Mouse (Mus musculus): ENCODE measurements around the gene Rdh13. TPM values are rescaled to one million over a fixed set of nuclear protein-coding genes. Genes with fewer than 3 reads are reported as not detected.
A peak's percentile ranks its signal among the peaks of the same experiment; 100 is the strongest.

Gene Rdh13
- total RNA-seq, 2 experiments from 2014 or later, result 25.2 to 28.4 TPM

GRCm38 (mm10) chr7:4467801-4468200 is 22.4 kb upstream of the Rdh13 start:
- no peak overlapping the region for H3K4me3 ChIP-seq
- no peak for DNase-seq (ENCODE audit: low spot score in 2 of 2)
- H3K27ac ChIP-seq, result no peak overlapping the region
- TF ChIP-seq CTCF (conservative IDR thresholded peaks at IDR 0.05), result no peak

GRCm38 (mm10) chr7:4464194-4464824 is 18.9 kb upstream of the Rdh13 start:
- no peak for TF ChIP-seq CTCF (conservative IDR thresholded peaks at IDR 0.05)
- H3K4me3 ChIP-seq, result no peak overlapping the region
- DNase-seq (ENCODE audit: low spot score in 2 of 2), result no peak
- H3K27ac ChIP-seq, result no peak overlapping the region

- DNase-seq (ENCODE audit: low spot score in 2 of 2), result no peak
- no peak for TF ChIP-seq CTCF (conservative IDR thresholded peaks at IDR 0.05)
- peak within 1 kb of the TSS; percentile 40 for H3K4me3 ChIP-seq
- H3K27ac ChIP-seq, result peak within 1 kb of the TSS; percentile 65
Observed at GRCm38 (mm10) chr7:4460576-4461434, 15.4 kb upstream of the Rdh13 start, which contains the start of gene Eps8l1. Gene Eps8l1 (plus strand): TSS chr7:4460674.

- no peak for DNase-seq (ENCODE audit: low spot score in 2 of 2)
- TF ChIP-seq CTCF (conservative IDR thresholded peaks at IDR 0.05), result no peak
- H3K4me3 ChIP-seq, result no peak overlapping the region
- no peak overlapping the region for H3K27ac ChIP-seq
Observed at GRCm38 (mm10) chr7:4452644-4453043, 7.2 kb upstream of the Rdh13 start.

- no peak for TF ChIP-seq CTCF (conservative IDR thresholded peaks at IDR 0.05)
Observed at GRCm38 (mm10) chr7:4449211-4449610, 3.8 kb upstream of the Rdh13 start.

GRCm38 (mm10) chr7:4448439-4448838 is 3.0 kb upstream of the Rdh13 start:
- TF ChIP-seq CTCF (conservative IDR thresholded peaks at IDR 0.05), result no peak
- DNase-seq (ENCODE audit: low spot score in 2 of 2), result no peak
- no peak overlapping the region for H3K4me3 ChIP-seq
- H3K27ac ChIP-seq, result no peak overlapping the region

More at GRCm38 (mm10) chr7:4449211-4449610, 3.8 kb upstream of the Rdh13 start:
- Histone ChIP-seq H3K27ac (no peak overlapping the region), H3K4me3 (no peak overlapping the region)
- DNase-seq (ENCODE audit: low spot score in 2 of 2), result no peak

GRCm38 (mm10) chr7:4447138-4447537 is 1.7 kb upstream of the Rdh13 start:
- no peak for DNase-seq (ENCODE audit: low spot score in 2 of 2)
- peak; percentile 60 for TF ChIP-seq CTCF (conservative IDR thresholded peaks at IDR 0.05)
- no peak overlapping the region for H3K4me3 ChIP-seq
- H3K27ac ChIP-seq, result no peak overlapping the region

- no peak overlapping the region for H3K4me3 ChIP-seq
- no peak for TF ChIP-seq CTCF (conservative IDR thresholded peaks at IDR 0.05)
Observed at GRCm38 (mm10) chr7:4440549-4440948, 4.9 kb downstream of the Rdh13 start.

GRCm38 (mm10) chr7:4437721-4438120 is 7.7 kb downstream of the Rdh13 start:
- Histone ChIP-seq H3K4me3 (no peak overlapping the region), H3K27ac (no peak overlapping the region)
- TF ChIP-seq CTCF (conservative IDR thresholded peaks at IDR 0.05), result no peak
- no peak for DNase-seq (ENCODE audit: low spot score in 2 of 2)

More at GRCm38 (mm10) chr7:4440549-4440948, 4.9 kb downstream of the Rdh13 start:
- no peak overlapping the region for H3K27ac ChIP-seq
- no peak for DNase-seq (ENCODE audit: low spot score in 2 of 2)

- no peak for DNase-seq (ENCODE audit: low spot score in 2 of 2)
- TF ChIP-seq CTCF (conservative IDR thresholded peaks at IDR 0.05), result no peak
- no peak overlapping the region for H3K4me3 ChIP-seq
- H3K27ac ChIP-seq, result no peak overlapping the region
Observed at GRCm38 (mm10) chr7:4432026-4432425, 13.4 kb downstream of the Rdh13 start.

GRCm38 (mm10) chr7:4431548-4431947 is 13.9 kb downstream of the Rdh13 start:
- TF ChIP-seq CTCF (conservative IDR thresholded peaks at IDR 0.05), result peak; percentile 84
- peak in 1 of 2 experiments; percentile 63 for DNase-seq (ENCODE audit: low spot score in 2 of 2)
- H3K27ac ChIP-seq, result no peak overlapping the region
- H3K4me3 ChIP-seq, result no peak overlapping the region

- DNase-seq (ENCODE audit: low spot score in 2 of 2), result no peak
- no peak for TF ChIP-seq CTCF (conservative IDR thresholded peaks at IDR 0.05)
- Histone ChIP-seq H3K27ac (no peak overlapping the region), H3K4me3 (no peak overlapping the region)
Observed at GRCm38 (mm10) chr7:4430246-4430844, 15.1 kb downstream of the Rdh13 start.
